Mouse (Mus musculus) olfactory bulb, adult 2 months (tissue): Measurements from ENCODE around the gene Gm17304.

Experiments used
- CTCF ChIP-seq: fragments of 200-500 bp; IDR thresholded peaks from 2 replicates; pipeline ENCODE4 v1.5.1; 2012; ENCODE audit warnings: low read depth, mild to moderate bottlenecking, low read length, moderate library complexity; ENCODE audit not compliant: insufficient read depth
- POLR2A ChIP-seq: fragments of 200-500 bp; IDR thresholded peaks from 2 replicates; pipeline ENCODE4 v1.6.1; 2012; ENCODE audit warnings: mild to moderate bottlenecking, low read depth, low read length, moderate library complexity; ENCODE audit not compliant: insufficient read depth

DNA sequence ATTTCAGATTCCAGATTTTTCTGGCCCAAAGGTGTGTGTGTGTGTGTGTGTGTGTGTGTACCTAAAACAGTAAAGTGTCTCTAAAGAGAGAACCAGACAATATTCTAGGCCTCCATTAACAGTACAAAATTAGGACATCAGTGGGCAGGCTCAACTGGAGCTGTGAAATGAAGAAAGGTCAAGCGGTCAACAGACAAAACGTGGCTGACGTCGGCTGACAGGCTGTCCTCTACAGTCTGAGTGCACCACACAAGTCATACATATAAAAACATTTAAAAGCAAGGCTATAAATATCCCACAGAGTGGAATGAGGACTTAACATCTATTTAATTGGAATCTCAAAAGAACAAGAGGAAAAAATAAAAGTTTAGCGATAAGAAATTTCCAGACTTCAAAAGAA is 1.8 kb upstream of the Gm17304 start:
- TF ChIP-seq CTCF (no peak), POLR2A (no peak)
